Mouse (Mus musculus) liver, embryonic 14.5 days (tissue): ENCODE measurements around the gene Ets1. TPM values are rescaled to one million over a fixed set of nuclear protein-coding genes. Genes with fewer than 3 reads are reported as not detected.

Source experiments
- ATAC-seq: fragments of 200-750 bp; cut with Nextera tagmentation; 2 replicates; pipeline ENCODE4 v1.8.0; 2017; ENCODE audit warnings: moderate number of reproducible peaks, mild to moderate bottlenecking, moderate library complexity; ENCODE audit not compliant: insufficient read depth
- DNase-seq, 3 experiments: peaks; one replicate each; pipeline ENCODE4 v3.0.0-alpha.2; 2012 to 2013; ENCODE audit warnings: low read depth in 3 of 3, low spot score in 3 of 3
- H3K27ac ChIP-seq: fragments of 300-500 bp; sonication (generic); 2 replicates; pipeline ENCODE4 v1.5.1; 2014; ENCODE audit warnings: moderate library complexity, mild to moderate bottlenecking, control low read depth, inconsistent platforms
- H3K27me3 ChIP-seq: fragments of 300-500 bp; sonication (generic); 2 replicates; pipeline ENCODE4 v1.6.1; 2014; ENCODE audit warnings: mild to moderate bottlenecking, low read length, moderate library complexity; ENCODE audit not compliant: control insufficient read depth, insufficient read depth
- H3K36me3 ChIP-seq: fragments of 300-500 bp; sonication (generic); replicated peaks from 2 replicates; pipeline ENCODE4 v1.6.1; 2014; ENCODE audit warnings: low read depth; ENCODE audit not compliant: control insufficient read depth, insufficient read depth
- H3K4me1 ChIP-seq, 2 experiments: fragments of 200-500 bp in 1 of 2; fragments of 300-500 bp in 1 of 2; sonication (generic) in 1 of 2; replicated peaks; 2 replicates each; pipeline ENCODE4 v1.6.1; 2012 to 2014; ENCODE audit warnings: antibody characterized with exemption in 1 of 2, inconsistent platforms in 1 of 2, low read length in 1 of 2; ENCODE audit not compliant: control insufficient read depth in 2 of 2, insufficient read depth in 2 of 2
- H3K4me2 ChIP-seq: fragments of 300-500 bp; sonication (generic); 2 replicates; pipeline ENCODE4 v1.6.1; 2014; ENCODE audit warnings: low read depth, mild to moderate bottlenecking, control low read depth, moderate library complexity
- H3K4me3 ChIP-seq, 2 experiments: fragments of 200-500 bp in 1 of 2; fragments of 300-500 bp in 1 of 2; sonication (generic) in 1 of 2; 2 replicates each; pipeline ENCODE4 v1.5.1; 2012 to 2014; ENCODE audit warnings: low read depth in 2 of 2, low read length in 2 of 2, mild to moderate bottlenecking in 2 of 2, control low read depth in 1 of 2, inconsistent platforms in 1 of 2, moderate library complexity in 1 of 2; ENCODE audit not compliant: insufficient read depth in 1 of 2
- H3K9ac ChIP-seq: fragments of 300-500 bp; sonication (generic); replicated peaks from 2 replicates; pipeline ENCODE4 v1.6.1; 2014; ENCODE audit warnings: mild to moderate bottlenecking, control low read depth, moderate library complexity
- H3K9me3 ChIP-seq: fragments of 300-500 bp; sonication (generic); 2 replicates; pipeline ENCODE4 v1.6.1; 2016; ENCODE audit warnings: low read length, mixed read lengths; ENCODE audit not compliant: control insufficient read depth
- CTCF ChIP-seq: IDR thresholded peaks from 2 replicates; pipeline ENCODE4 v1.5.1; 2016; ENCODE audit warnings: antibody characterized with exemption, low read depth, control low read depth
- EP300 ChIP-seq: IDR thresholded peaks from 2 replicates; pipeline ENCODE4 v1.6.1; 2016; ENCODE audit warnings: antibody characterized with exemption, low read depth
- WGBS: fragments of 180-500 bp; shearing (Covaris S2); extraction: QIAGEN DNeasy Blood & Tissue Kit; methylation state at CpG from one replicate; pipeline ENCODE4 v1.1.7; 2014; ENCODE audit not compliant: insufficient replicate concordance; 5-methylcytosine and 5-hydroxymethylcytosine counted together
- polyA plus RNA-seq, 2 experiments: library from polyadenylated mRNA; depleted of rRNA in 1 of 2; stranded (reverse) in 1 of 2; unstranded in 1 of 2; fragments of >200 nt; fragmentation: Nextera tagmentation in 1 of 2; extraction: Ambion mirVana in 1 of 2; gene quantifications; 2 replicates each; pipeline versions ENCODE4 v1.2.1 to v1.2.3; 2012 to 2014

Ets1 gene
- polyA plus RNA-seq, 2 experiments = 4.4 to 8.0 TPM

DNA sequence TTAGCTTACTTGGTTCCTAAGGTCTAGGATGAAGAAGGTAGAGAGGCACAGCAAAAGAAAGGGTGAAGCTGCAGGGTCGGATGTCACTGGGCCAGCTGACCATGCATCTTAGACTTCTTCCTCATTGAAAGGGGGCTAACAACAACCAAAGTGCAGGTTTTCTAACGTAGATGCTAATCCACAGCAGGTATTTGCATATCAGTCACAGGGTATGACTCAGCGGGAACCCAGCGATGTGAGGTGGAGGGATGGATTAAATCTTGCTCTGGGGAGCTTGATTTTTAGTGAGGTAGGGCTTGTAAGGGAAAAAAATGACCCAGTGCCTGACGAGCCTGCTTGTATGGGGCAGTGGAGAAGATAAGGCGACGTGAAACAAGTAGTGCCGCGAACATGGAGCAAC, 9.5 kb downstream of the Ets1 start:
- no peak overlapping the region for H3K4me2 ChIP-seq

DNA sequence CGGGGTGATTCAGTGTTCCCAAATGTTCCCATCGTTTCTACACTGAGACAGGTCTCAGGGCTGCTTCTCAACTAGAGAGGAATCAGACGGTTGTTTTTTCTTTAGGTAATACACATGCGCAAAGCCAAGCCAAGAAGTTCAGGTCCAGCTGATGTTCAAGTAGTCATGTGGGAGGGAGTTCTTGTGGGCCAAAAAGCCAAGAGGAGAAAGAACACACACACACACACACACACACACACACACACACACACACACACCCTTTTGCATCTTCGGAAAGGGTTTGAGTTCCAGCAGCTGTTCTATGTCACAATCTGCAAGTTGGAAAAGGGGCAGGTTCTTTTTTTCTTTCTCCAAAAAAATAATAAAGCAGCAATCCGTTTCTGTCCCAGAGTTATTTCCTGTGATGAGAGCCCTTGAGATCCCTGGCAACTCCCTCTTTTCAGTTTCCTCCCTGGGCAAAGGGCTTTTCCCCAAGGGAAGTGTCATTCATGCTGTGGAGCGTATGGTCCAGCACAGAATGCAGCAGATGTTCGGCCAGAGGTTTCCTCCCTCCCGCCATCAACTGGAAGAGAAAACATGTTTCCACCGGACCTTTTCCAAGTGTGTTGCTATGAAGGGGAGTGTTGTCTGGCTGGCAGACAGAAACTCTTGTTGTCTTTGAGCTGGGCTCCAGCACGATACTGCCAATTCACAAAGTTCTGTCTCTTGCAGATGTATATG, 10.7 kb downstream of the Ets1 start:
- DNase-seq (no peak), ATAC-seq (no peak)
- Histone ChIP-seq H3K4me2 (no peak overlapping the region), H3K36me3 (no peaks in the 10 kb centered on the region), H3K9ac (no peak overlapping the region), H3K27me3 (no peaks in the 10 kb centered on the region; the same call in 1 of the 2 replicates), H3K27ac (no peak overlapping the region), H3K4me1 (peaks cover 0 to 4% of the 10 kb centered on the region in 2 experiments; a peak in 1 of 4 replicates), H3K4me3 (no peak overlapping the region), H3K9me3 (no peaks in the 10 kb centered on the region)
- no peak for TF ChIP-seq EP300
- TF ChIP-seq CTCF = no peak
- WGBS = 31% methylated on average over 11 of the region's 11 CpGs

More for the DNA sequence above, 9.5 kb downstream of the Ets1 start:
- Histone ChIP-seq H3K4me3 (no peak overlapping the region), H3K27me3 (no peaks in the 10 kb centered on the region; the same call in 1 of the 2 replicates), H3K9ac (no peak overlapping the region), H3K36me3 (no peaks in the 10 kb centered on the region), H3K4me1 (peaks cover 0 to 4% of the 10 kb centered on the region in 2 experiments; a peak in 1 of 4 replicates), H3K9me3 (no peaks in the 10 kb centered on the region), H3K27ac (no peak overlapping the region)
- no peak for ATAC-seq
- TF ChIP-seq CTCF = no peak
- no peak for TF ChIP-seq EP300
- no peak for DNase-seq
- WGBS = 15% methylated on average over 9 of the region's 9 CpGs

DNA sequence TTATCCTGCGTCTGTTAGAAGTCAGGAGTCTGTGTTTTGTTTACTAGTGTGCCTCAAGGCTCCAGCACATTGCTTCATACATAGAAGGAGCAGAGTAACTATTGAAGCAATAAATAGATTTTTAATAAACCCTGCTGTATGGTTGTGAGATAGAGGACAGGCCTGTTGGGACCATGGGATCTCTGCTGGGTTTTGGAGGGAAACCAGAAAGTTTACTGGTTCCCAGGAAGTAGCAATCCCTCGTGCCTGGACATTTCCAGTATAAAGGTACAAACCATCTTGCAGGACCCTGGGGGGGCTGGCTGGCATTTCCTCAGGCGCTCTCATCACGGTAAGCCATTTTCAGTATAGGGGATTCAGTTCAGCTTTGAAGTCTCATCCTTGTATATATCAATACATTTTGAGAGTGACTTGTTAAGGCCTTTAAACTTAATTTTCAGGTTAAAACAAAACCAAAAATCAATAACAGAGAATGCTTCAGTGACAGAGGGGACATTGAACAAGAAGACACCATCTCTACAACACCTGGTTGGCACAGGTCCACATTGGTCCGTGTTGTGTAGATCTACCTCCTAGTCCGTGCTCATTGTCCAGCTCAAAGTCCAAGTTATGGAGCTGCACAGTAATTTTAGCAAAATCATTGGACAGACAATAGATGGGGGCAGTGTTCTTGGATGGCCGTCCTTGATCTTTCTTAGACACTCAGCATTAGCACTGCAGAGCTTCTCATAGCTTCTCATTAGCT, 11.7 kb downstream of the Ets1 start:
- H3K9me3 ChIP-seq = no peaks in the 10 kb centered on the region
- H3K36me3 ChIP-seq = no peaks in the 10 kb centered on the region
- no peak overlapping the region for H3K4me3 ChIP-seq
- 58% methylated on average over 7 of the region's 7 CpGs for WGBS
- TF ChIP-seq EP300 (no peak), CTCF (no peak)
- no peak overlapping the region for H3K4me2 ChIP-seq
- H3K27ac ChIP-seq = no peak overlapping the region
- no peak for ATAC-seq
- H3K27me3 ChIP-seq = no peaks in the 10 kb centered on the region; the same call in 1 of the 2 replicates
- peaks cover 0 to 4% of the 10 kb centered on the region in 2 experiments; a peak in 1 of 4 replicates for H3K4me1 ChIP-seq
- DNase-seq = no peak
- H3K9ac ChIP-seq = no peak overlapping the region

DNA sequence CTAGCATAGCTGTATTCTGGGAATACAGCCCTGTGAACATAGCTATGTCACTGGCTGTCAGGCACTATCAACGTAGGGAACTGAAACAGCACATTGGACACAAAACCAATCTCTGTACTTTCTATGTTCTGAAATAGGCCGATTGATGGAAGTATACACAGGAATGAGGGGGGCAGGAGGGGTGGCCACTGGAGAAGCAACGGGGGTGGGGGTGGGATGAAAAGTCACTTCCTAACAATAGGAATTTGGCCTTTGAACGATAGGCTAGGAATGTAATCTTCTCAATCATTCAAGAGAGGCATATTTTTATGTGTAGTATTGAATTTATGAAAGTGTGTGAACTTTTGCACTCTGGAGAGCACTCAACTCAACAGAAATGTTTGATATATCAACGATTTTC, 12.3 kb downstream of the Ets1 start:
- TF ChIP-seq CTCF (no peak), EP300 (no peak)
- ATAC-seq (no peak), DNase-seq (no peak)
- peaks cover 0 to 4% of the 10 kb centered on the region in 2 experiments; a peak in 1 of 4 replicates for H3K4me1 ChIP-seq
- no peaks in the 10 kb centered on the region; the same call in 1 of the 2 replicates for H3K27me3 ChIP-seq
- no peaks in the 10 kb centered on the region for H3K36me3 ChIP-seq
- no peak overlapping the region for H3K9ac ChIP-seq
- H3K27ac ChIP-seq = no peak overlapping the region
- no peak overlapping the region for H3K4me2 ChIP-seq
- WGBS = 56% methylated on average over 5 of the region's 5 CpGs
- no peaks in the 10 kb centered on the region for H3K9me3 ChIP-seq
- no peak overlapping the region for H3K4me3 ChIP-seq

DNA sequence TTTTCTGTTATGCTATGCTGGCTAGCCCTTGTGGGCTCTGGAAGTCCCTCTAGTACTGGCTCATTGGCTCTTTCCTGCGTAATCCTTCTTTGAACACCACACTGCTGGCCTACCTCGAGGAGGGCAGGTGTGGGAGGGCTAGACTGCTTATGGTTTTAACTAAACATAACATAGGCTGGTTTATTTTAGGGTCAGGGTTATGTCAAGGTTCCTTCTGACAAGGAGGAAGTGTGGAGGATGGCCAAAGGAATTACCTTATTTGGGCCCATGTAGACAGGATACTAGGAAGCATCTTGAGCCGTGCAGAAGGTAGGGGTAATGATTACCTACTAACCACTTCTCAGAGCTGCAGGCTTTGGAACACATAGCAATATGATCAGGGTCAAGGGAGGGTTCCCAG, 14.7 kb downstream of the Ets1 start:
- Histone ChIP-seq H3K4me2 (no peak overlapping the region), H3K27me3 (no peaks in the 10 kb centered on the region; the same call in 1 of the 2 replicates), H3K4me3 (no peak overlapping the region), H3K27ac (no peak overlapping the region), H3K9ac (no peak overlapping the region), H3K36me3 (no peaks in the 10 kb centered on the region), H3K9me3 (no peaks in the 10 kb centered on the region), H3K4me1 (peaks cover 0 to under 1% of the 10 kb centered on the region in 2 experiments; a peak in 1 of 4 replicates)
- TF ChIP-seq EP300 (no peak), CTCF (no peak)
- ATAC-seq (no peak), DNase-seq (no peak)
- WGBS = 49% methylated on average over 3 of the region's 3 CpGs
